Mouse (Mus musculus) liver, embryonic 14.5 days (tissue): ENCODE measurements around the gene Rpl18a.

Experiments used
- CTCF ChIP-seq: IDR thresholded peaks from 2 replicates; pipeline ENCODE4 v1.5.1; 2016; ENCODE audit warnings: antibody characterized with exemption, low read depth, control low read depth
- EP300 ChIP-seq: IDR thresholded peaks from 2 replicates; pipeline ENCODE4 v1.6.1; 2016; ENCODE audit warnings: antibody characterized with exemption, low read depth

DNA sequence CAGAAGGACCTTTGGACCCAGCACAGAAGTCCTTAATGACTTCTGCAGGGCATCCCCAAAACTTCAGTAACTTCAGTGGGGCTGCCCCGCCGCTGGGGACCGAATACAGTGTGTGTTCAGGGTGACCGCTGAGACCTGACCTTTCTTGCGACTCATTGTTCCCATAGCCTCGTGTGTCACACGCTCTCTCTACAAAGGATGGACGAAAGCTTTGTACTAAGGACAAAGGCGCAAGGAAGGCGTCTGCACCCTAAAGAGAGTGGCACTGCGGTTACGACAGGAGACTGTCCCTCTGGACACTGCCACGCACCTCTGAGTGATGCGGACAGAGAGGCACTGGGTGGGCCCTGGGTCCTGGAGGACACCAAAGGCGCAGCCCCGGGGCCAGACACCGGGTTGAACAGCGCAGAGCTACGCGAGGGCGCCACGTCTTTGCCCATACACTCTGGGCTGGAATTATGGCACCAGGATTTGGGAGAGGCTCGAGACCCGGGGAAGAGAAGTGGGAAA, 32.4 kb downstream of the Rpl18a start:
- TF ChIP-seq CTCF (no peak), EP300 (no peak)
